Mouse (Mus musculus) cortical plate, adult 2 months (tissue): ENCODE measurements around the gene Ube2j2.

ENCODE experiments used
- CTCF ChIP-seq: fragments of 200-500 bp; IDR thresholded peaks from 2 replicates; pipeline ENCODE4 v1.5.1; 2011; ENCODE audit warnings: mild to moderate bottlenecking, control low read depth, low read length; ENCODE audit not compliant: insufficient read depth; ENCODE audit errors: extremely low read depth
- POLR2A ChIP-seq: fragments of 200-500 bp; IDR thresholded peaks from 2 replicates; pipeline ENCODE4 v1.6.1; 2011; ENCODE audit warnings: mild to moderate bottlenecking, low read length, control low read depth; ENCODE audit not compliant: insufficient read depth; ENCODE audit errors: extremely low read depth

- TF ChIP-seq CTCF: no peak
- no peak for TF ChIP-seq POLR2A
Observed at GRCm38 (mm10) chr4:155983788-155984187, 40.2 kb downstream of the Ube2j2 start.
